Mouse (Mus musculus) midbrain, embryonic 10.5 days (tissue): ENCODE results near the gene Map4k1. TPM values are rescaled to one million over a fixed set of nuclear protein-coding genes. Genes with fewer than 3 reads are reported as not detected.

Source experiments
- DNase-seq: peaks from one replicate; pipeline ENCODE4 v3.0.0-alpha.2; 2017; ENCODE audit warnings: low spot score
- H3K27ac ChIP-seq: fragments of 300-500 bp; sonication (generic); replicated peaks from 2 replicates; pipeline ENCODE4 v1.5.1; 2016; ENCODE audit warnings: mild to moderate bottlenecking
- H3K27me3 ChIP-seq: fragments of 300-500 bp; sonication (generic); 2 replicates; pipeline ENCODE4 v1.6.1; 2016; ENCODE audit warnings: low read depth, mild to moderate bottlenecking; ENCODE audit not compliant: poor library complexity, severe bottlenecking
- H3K36me3 ChIP-seq: fragments of 300-500 bp; sonication (generic); 2 replicates; pipeline ENCODE4 v1.6.1; 2016; ENCODE audit warnings: mild to moderate bottlenecking, moderate library complexity
- H3K4me1 ChIP-seq: fragments of 300-500 bp; sonication (generic); 2 replicates; pipeline ENCODE4 v1.6.1; 2016
- H3K4me3 ChIP-seq: fragments of 300-500 bp; sonication (generic); 2 replicates; pipeline ENCODE4 v1.5.1; 2016; ENCODE audit warnings: mild to moderate bottlenecking, moderate library complexity
- H3K9me3 ChIP-seq: fragments of 300-500 bp; sonication (generic); replicated peaks from 2 replicates; pipeline ENCODE4 v1.6.1; 2016; ENCODE audit warnings: mild to moderate bottlenecking
- WGBS: fragments of 180-500 bp; shearing (Covaris S2); methylation state at CpG from one replicate; pipeline ENCODE4 v1.1.7; 2016; 5-methylcytosine and 5-hydroxymethylcytosine counted together
- polyA plus RNA-seq: library from polyadenylated mRNA; unstranded; fragments of >200 nt; fragmentation: Nextera tagmentation; extraction: Ambion mirVana; gene quantifications from 2 replicates; pipeline ENCODE4 v1.2.1, GENCODE M21; 2016

The Map4k1 gene
- polyA plus RNA-seq, 1 experiment from 2014 or later, result 11.4 TPM

- Histone ChIP-seq H3K4me1 (peaks cover 12% of the 10 kb centered on the region), H3K4me3 (no peak overlapping the region), H3K27ac (no peak overlapping the region), H3K36me3 (no peaks in the 10 kb centered on the region), H3K27me3 (peaks cover 31% of the 10 kb centered on the region), H3K9me3 (0 out of 2 replicates have a peak, but pooled peaks cover 3% of the 10 kb centered on the region)
- DNase-seq, result no peak
- 91% methylated on average over 8 of the region's 8 CpGs for WGBS
Observed at GRCm38 (mm10) chr7:29023514-29023913, 41.7 kb downstream of the Map4k1 start.

DNA sequence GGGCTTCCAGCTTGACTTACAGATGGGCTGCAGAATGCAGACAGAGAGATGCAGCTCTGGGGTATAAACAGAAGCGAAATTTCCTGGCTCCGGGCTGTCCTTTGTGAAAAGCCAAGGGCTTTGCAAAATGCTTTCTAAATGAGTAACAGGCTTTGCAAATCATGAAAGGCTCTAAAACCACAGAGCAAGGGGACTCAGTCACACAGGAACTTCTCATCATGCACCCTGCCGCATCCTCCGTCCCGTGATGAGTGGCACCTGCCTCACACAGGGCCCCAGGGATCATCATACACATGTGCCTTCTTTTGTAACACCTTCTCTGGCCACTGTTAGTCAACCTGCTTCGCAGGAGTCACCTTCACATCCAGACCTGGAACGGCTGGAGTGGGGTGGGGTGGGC is 43.7 kb downstream of the Map4k1 start:
- H3K9me3 ChIP-seq, result 0 out of 2 replicates have a peak, but pooled peaks cover 3% of the 10 kb centered on the region
- DNase-seq, result no peak
- H3K27ac ChIP-seq, result no peak overlapping the region
- 85% methylated on average over 7 of the region's 7 CpGs for WGBS
- H3K4me3 ChIP-seq, result no peak overlapping the region
- H3K4me1 ChIP-seq, result no peaks in the 10 kb centered on the region
- peaks cover 10% of the 10 kb centered on the region for H3K27me3 ChIP-seq
- H3K36me3 ChIP-seq, result no peaks in the 10 kb centered on the region

DNA sequence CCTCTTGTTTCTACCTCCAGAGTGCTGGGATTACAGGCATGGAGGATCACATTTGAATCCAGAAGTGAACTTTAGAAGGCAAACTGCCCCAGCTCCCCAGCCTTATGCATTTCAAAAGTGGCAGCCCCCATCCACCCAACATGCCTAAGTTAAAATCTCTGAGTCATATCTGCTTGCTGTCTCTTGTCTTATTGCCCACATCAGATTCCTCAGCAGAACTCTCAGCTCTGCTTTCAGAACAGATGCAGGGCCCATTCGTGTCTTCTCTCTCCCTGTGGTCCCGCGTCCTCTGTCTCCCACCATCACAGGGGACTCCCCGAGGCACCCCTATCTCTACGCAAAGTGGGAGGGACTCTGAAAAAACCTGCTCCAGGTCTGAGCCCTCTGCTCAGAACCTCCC is 44.3 kb downstream of the Map4k1 start:
- DNase-seq, result no peak
- H3K9me3 ChIP-seq, result 0 out of 2 replicates have a peak, but pooled peaks cover 3% of the 10 kb centered on the region
- H3K4me1 ChIP-seq, result no peaks in the 10 kb centered on the region
- peaks cover 4% of the 10 kb centered on the region for H3K27me3 ChIP-seq
- H3K36me3 ChIP-seq, result no peaks in the 10 kb centered on the region
- WGBS, result 89% methylated on average over 5 of the region's 5 CpGs
- no peak overlapping the region for H3K27ac ChIP-seq
- no peak overlapping the region for H3K4me3 ChIP-seq

- Histone ChIP-seq H3K4me3 (no peak overlapping the region), H3K4me1 (no peaks in the 10 kb centered on the region), H3K27me3 (no peaks in the 10 kb centered on the region), H3K36me3 (no peaks in the 10 kb centered on the region), H3K27ac (no peak overlapping the region), H3K9me3 (0 out of 2 replicates have a peak, but pooled peaks cover 3% of the 10 kb centered on the region)
- WGBS, result 74% methylated on average over 4 of the region's 4 CpGs
- DNase-seq, result no peak
Observed at GRCm38 (mm10) chr7:29026811-29027210, 45.0 kb downstream of the Map4k1 start.

- Histone ChIP-seq H3K4me3 (no peak overlapping the region), H3K4me1 (no peaks in the 10 kb centered on the region), H3K27ac (no peak overlapping the region), H3K36me3 (no peaks in the 10 kb centered on the region), H3K27me3 (no peaks in the 10 kb centered on the region), H3K9me3 (0 out of 2 replicates have a peak, but pooled peaks cover 3% of the 10 kb centered on the region)
- 90% methylated on average over 6 of the region's 6 CpGs for WGBS
- no peak for DNase-seq
Observed at GRCm38 (mm10) chr7:29028761-29029160, 46.9 kb downstream of the Map4k1 start.

DNA sequence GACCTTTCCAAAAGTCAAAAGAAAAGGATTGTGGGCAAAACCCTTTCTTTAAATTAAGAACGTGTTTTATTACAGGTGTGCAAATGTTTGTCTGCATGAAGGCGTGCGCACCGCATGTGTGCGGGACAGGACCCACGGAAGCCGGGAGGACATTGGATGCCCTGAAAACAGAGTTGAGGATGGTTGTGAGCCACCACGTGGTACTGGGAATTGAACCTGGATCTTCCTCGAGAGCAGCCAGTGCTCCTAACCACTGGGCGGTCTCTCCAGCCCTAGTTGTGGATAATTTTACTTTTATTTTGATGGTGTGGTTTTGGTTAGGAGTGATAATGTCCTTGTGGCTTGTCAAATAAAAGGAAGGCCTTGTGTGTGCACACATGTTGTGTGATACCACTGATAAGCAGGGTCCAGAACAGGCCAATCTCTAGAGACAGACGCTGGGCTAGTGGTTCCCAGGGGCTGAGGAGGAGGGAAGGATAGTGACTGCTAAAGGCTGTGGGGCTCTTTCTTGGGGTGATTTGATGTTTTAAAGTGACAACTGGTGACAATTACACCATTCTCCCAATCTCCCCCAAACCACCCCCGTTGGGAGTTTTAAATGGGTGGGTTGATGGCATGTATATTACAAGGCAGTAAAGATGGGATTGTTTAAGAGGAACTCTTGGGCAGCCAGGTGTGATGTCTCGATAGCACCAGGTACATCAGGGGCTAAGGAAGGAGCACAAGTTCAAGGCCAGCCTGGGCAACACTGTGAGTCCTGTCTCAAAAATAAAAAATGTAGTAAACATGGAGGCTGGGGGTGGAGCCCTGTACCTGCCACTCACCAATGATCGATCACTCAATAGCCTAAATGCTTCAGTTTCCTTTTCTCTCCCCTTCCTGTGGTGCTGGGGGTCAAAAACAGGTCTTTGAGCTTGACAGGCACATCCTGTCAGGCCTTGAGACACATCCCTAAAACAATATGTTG is 48.1 kb downstream of the Map4k1 start:
- Histone ChIP-seq H3K4me1 (no peaks in the 10 kb centered on the region), H3K27ac (no peak overlapping the region), H3K4me3 (no peak overlapping the region), H3K36me3 (no peaks in the 10 kb centered on the region), H3K27me3 (no peaks in the 10 kb centered on the region), H3K9me3 (peaks cover 5% of the 10 kb centered on the region; the same call in 1 of the 2 replicates)
- WGBS, result 90% methylated on average over 14 of the region's 14 CpGs
- no peak for DNase-seq

DNA sequence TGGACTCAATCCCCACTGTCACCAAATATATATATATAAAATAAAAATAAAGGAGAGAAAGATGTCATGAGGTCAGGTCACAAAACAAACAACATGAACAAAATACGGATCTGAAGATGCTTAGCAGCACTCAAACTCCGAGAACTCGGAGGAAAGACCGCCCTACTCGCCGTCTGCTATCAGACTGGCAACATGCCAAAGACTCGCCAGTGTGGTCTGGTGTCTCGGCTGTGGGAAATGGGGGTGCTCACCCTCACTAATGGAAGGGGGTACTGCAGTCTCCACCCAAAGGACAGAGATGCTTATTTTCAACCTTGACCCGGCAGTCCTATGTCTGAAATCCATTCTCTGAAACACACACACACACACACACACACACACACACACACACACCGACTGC is 49.8 kb downstream of the Map4k1 start:
- Histone ChIP-seq H3K36me3 (no peaks in the 10 kb centered on the region), H3K4me3 (no peak overlapping the region), H3K27me3 (no peaks in the 10 kb centered on the region), H3K27ac (no peak overlapping the region), H3K9me3 (peaks cover 11% of the 10 kb centered on the region; the same call in 1 of the 2 replicates), H3K4me1 (no peaks in the 10 kb centered on the region)
- 92% methylated on average over 10 of the region's 10 CpGs for WGBS
- no peak for DNase-seq

DNA sequence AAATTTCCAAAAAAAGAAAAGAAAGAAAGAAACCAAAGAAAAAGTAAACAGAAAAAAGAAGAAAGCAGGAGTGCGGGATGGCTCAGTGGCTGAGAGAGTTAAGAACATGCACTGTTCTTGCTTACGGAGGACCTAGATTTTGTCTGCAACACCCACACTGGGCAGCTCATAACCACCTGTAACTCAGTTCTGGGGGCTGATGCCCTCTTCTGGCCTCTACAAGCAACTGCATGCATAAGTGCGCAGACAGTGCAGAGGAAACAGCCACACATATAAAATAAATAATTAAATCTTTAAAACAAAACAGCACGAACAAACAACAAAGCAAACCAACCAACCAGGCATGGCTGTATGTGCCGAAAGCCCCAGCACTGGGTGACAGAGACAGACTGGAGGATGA is 50.8 kb downstream of the Map4k1 start:
- Histone ChIP-seq H3K27ac (no peak overlapping the region), H3K27me3 (no peaks in the 10 kb centered on the region), H3K9me3 (peaks cover 8% of the 10 kb centered on the region; the same call in 1 of the 2 replicates), H3K4me1 (no peaks in the 10 kb centered on the region), H3K36me3 (no peaks in the 10 kb centered on the region), H3K4me3 (no peak overlapping the region)
- no peak for DNase-seq
- WGBS, result 84% methylated on average over 5 of the region's 5 CpGs

GRCm38 (mm10) chr7:29037261-29037660 is 55.4 kb downstream of the Map4k1 start:
- H3K27ac ChIP-seq, result no peak overlapping the region
- peaks cover 13% of the 10 kb centered on the region for H3K4me1 ChIP-seq
- no peak for DNase-seq
- no peaks in the 10 kb centered on the region for H3K27me3 ChIP-seq
- WGBS, result 87% methylated on average over 6 of the region's 6 CpGs
- peaks cover 8% of the 10 kb centered on the region; the same call in 1 of the 2 replicates for H3K9me3 ChIP-seq
- H3K36me3 ChIP-seq, result no peaks in the 10 kb centered on the region
- no peak overlapping the region for H3K4me3 ChIP-seq

DNA sequence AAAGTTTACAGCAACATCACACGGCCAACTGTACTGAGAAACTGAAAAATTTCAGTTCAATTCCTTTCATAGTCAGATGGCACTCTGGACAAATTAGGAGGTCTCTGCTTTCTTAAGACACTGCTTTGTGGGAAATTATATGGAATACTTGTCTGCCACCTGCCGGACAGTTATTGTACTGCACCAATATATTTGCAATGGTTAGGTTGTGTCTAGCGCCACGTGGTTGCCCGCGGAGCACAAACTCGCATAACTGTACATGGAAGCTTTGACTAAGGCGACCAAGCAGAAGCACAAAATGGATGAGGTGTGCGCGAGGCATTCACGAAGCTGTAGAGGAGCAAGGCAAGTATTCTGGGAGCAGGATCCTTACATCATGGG is 57.7 kb downstream of the Map4k1 start:
- peaks cover 30% of the 10 kb centered on the region for H3K4me1 ChIP-seq
- DNase-seq, result peak; percentile 89
- H3K9me3 ChIP-seq, result peaks cover 8% of the 10 kb centered on the region; the same call in 1 of the 2 replicates
- peak overlapping the region; percentile 85 for H3K27ac ChIP-seq
- H3K4me3 ChIP-seq, result peak overlapping the region; percentile 61
- under 1% methylated on average over 11 of the region's 11 CpGs for WGBS
- H3K27me3 ChIP-seq, result no peaks in the 10 kb centered on the region
- no peaks in the 10 kb centered on the region for H3K36me3 ChIP-seq

GRCm38 (mm10) chr7:29039985-29040661 is 58.3 kb downstream of the Map4k1 start:
- Histone ChIP-seq H3K36me3 (no peaks in the 10 kb centered on the region), H3K9me3 (peaks cover 6% of the 10 kb centered on the region; the same call in 1 of the 2 replicates), H3K27ac (peak overlapping the region; percentile 85), H3K27me3 (no peaks in the 10 kb centered on the region), H3K4me3 (peak overlapping the region; percentile 61), H3K4me1 (peaks cover 35% of the 10 kb centered on the region)
- peak; percentile 74 for DNase-seq
- 2% methylated on average over 26 of the region's 26 CpGs for WGBS

GRCm38 (mm10) chr7:29041194-29041593 is 59.3 kb downstream of the Map4k1 start:
- Histone ChIP-seq H3K9me3 (0 out of 2 replicates have a peak, but pooled peaks cover 4% of the 10 kb centered on the region), H3K36me3 (no peaks in the 10 kb centered on the region), H3K4me1 (peaks cover 40% of the 10 kb centered on the region), H3K27ac (no peak overlapping the region), H3K4me3 (peak overlapping the region; percentile 61; the same call in 1 of the 2 replicates), H3K27me3 (no peaks in the 10 kb centered on the region)
- no peak for DNase-seq
- WGBS, result 76% methylated on average over 5 of the region's 5 CpGs
